Mouse (Mus musculus) small intestine, adult 2 months (tissue): ENCODE results near the gene Morn1.

ENCODE experiments used
- CTCF ChIP-seq: fragments of 200-500 bp; IDR thresholded peaks from 2 replicates; pipeline ENCODE4 v1.5.1; 2012; ENCODE audit warnings: low read depth, mild to moderate bottlenecking, control low read depth, inconsistent platforms, low read length, moderate library complexity, mixed read lengths; ENCODE audit not compliant: insufficient replicate concordance, insufficient read length; ENCODE audit errors: extremely low read depth
- POLR2A ChIP-seq: fragments of 200-500 bp; IDR thresholded peaks from 2 replicates; pipeline ENCODE4 v1.6.1; 2012; ENCODE audit warnings: low read depth, mild to moderate bottlenecking, control low read depth, inconsistent platforms, low read length, moderate library complexity

GRCm38 (mm10) chr4:155157871-155158542 lies 71.6 kb downstream of the Morn1 start:
- TF ChIP-seq CTCF: no peak
- no peak for TF ChIP-seq POLR2A
